Mouse (Mus musculus): ENCODE results near the gene Cc2d2a.

DNA sequence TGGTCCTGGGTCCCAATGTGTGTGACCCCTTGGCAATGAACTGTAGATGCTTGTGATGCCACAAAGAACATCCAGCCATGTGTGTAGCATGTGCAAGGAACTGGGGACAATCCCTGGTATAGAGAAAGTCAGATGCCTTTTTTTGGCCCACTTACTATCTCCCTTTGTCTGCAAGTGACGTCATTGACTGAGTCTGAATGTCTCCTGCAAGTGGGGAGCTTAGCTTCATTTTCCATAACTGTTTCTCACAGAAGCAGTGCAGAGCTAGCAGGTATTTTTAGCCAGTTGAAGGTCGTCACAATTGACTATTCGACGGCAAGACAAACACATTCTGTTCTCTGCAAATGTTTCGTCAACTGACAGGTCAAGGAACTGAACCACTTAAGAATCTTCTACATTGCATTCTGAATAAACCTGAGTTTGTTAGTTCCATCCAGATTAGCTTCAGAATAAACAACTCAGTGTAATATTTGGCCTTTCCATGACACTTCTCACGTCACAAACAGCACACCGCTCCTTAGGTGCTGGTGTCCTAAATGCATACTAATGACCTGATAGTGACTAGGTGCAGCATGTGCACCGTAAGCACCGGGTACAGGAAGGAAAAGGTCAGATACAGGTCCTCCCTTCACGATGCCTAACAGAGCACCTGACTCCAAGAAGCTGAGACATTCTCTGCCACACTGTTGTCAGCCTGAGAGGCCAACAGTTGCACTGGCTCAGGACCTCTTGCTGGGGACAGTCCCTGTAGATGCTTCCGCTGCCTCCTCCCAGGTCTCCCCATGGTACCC, 66.4 kb downstream of the Cc2d2a start:
- TF ChIP-seq POLR2A (IDR thresholded peaks at IDR 0.05; ENCODE audit: insufficient read depth, low read depth, low read length) (no peak), CTCF (IDR thresholded peaks at IDR 0.05; ENCODE audit: insufficient read depth, low read depth, low read length) (no peak)

Data from olfactory bulb, adult 2 months (tissue).